Mouse (Mus musculus): ENCODE measurements around the gene Syt6. TPM values are rescaled to one million over a fixed set of nuclear protein-coding genes. Genes with fewer than 3 reads are reported as not detected.

The Syt6 gene
- polyA plus RNA-seq (2012; rRNA removed) = 0.06 and 0.09 TPM in 2 replicates

GRCm38 (mm10) chr3:103575156-103575892 lies at the start of gene Syt6:
Gene Syt6 (plus strand): TSS chr3:103575231.
- peaks cover 6% of the 10 kb centered on the region for H3K4me1 ChIP-seq (replicated peaks; ENCODE audit: control insufficient read depth, insufficient read depth, low read length)
- H3K4me3 ChIP-seq (ENCODE audit: control insufficient read depth, insufficient read depth, low read length) = peak within 1 kb of the TSS; percentile 15; the same call in 1 of the 2 replicates
- peaks cover 28% of the 10 kb centered on the region; the same call in 1 of the 2 replicates for H3K27me3 ChIP-seq (ENCODE audit: control insufficient read depth, insufficient read depth, low read length)
- no peak within 1 kb of the TSS for H3K27ac ChIP-seq (ENCODE audit: control insufficient read depth, insufficient read depth, low read length)
- no peak for DNase-seq
- TF ChIP-seq CTCF (IDR thresholded peaks at IDR 0.05; ENCODE audit: borderline replicate concordance, control insufficient read depth, extremely low read depth, insufficient read depth, low read length, poor library complexity) (no peak), POLR2A (IDR thresholded peaks at IDR 0.05; ENCODE audit: control insufficient read depth, extremely low read depth, insufficient read depth, low read length, poor library complexity) (no peak)
- whole genome bisulfite sequencing = 5% methylated on average over 44 of the region's 44 CpGs
- no peaks in the 10 kb centered on the region for H3K36me3 ChIP-seq (ENCODE audit: control insufficient read depth, insufficient read depth, low read length)

GRCm38 (mm10) chr3:103526201-103526704 lies 48.8 kb upstream of the Syt6 start:
- no peak for DNase-seq
- Histone ChIP-seq H3K27ac (ENCODE audit: control insufficient read depth, insufficient read depth, low read length) (no peak overlapping the region), H3K4me1 (replicated peaks; ENCODE audit: control insufficient read depth, insufficient read depth, low read length) (peaks cover 4% of the 10 kb centered on the region), H3K4me3 (ENCODE audit: control insufficient read depth, insufficient read depth, low read length) (no peak overlapping the region), H3K27me3 (ENCODE audit: control insufficient read depth, insufficient read depth, low read length) (no peaks in the 10 kb centered on the region), H3K36me3 (ENCODE audit: control insufficient read depth, insufficient read depth, low read length) (no peaks in the 10 kb centered on the region)
- TF ChIP-seq CTCF (IDR thresholded peaks at IDR 0.05; ENCODE audit: borderline replicate concordance, control insufficient read depth, extremely low read depth, insufficient read depth, low read length, poor library complexity) (no peak), POLR2A (IDR thresholded peaks at IDR 0.05; ENCODE audit: control insufficient read depth, extremely low read depth, insufficient read depth, low read length, poor library complexity) (no peak)
- WGBS = 95% methylated on average over 4 of the region's 4 CpGs

GRCm38 (mm10) chr3:103526864-103527263 lies 48.2 kb upstream of the Syt6 start:
- 9% methylated on average over 2 of the region's 2 CpGs for WGBS

GRCm38 (mm10) chr3:103534036-103534435 lies 41.0 kb upstream of the Syt6 start:
- 93% methylated on average over 9 of the region's 9 CpGs for WGBS

More at GRCm38 (mm10) chr3:103526864-103527263, 48.2 kb upstream of the Syt6 start:
- Histone ChIP-seq H3K36me3 (ENCODE audit: control insufficient read depth, insufficient read depth, low read length) (no peaks in the 10 kb centered on the region), H3K4me1 (replicated peaks; ENCODE audit: control insufficient read depth, insufficient read depth, low read length) (peaks cover 4% of the 10 kb centered on the region), H3K27me3 (ENCODE audit: control insufficient read depth, insufficient read depth, low read length) (no peaks in the 10 kb centered on the region), H3K4me3 (ENCODE audit: control insufficient read depth, insufficient read depth, low read length) (no peak overlapping the region), H3K27ac (ENCODE audit: control insufficient read depth, insufficient read depth, low read length) (no peak overlapping the region)
- TF ChIP-seq POLR2A (IDR thresholded peaks at IDR 0.05; ENCODE audit: control insufficient read depth, extremely low read depth, insufficient read depth, low read length, poor library complexity) = no peak
- TF ChIP-seq CTCF (IDR thresholded peaks at IDR 0.05; ENCODE audit: borderline replicate concordance, control insufficient read depth, extremely low read depth, insufficient read depth, low read length, poor library complexity) = no peak
- no peak for DNase-seq

GRCm38 (mm10) chr3:103535207-103535606 lies 39.8 kb upstream of the Syt6 start:
- Histone ChIP-seq H3K4me1 (replicated peaks; ENCODE audit: control insufficient read depth, insufficient read depth, low read length) (no peaks in the 10 kb centered on the region), H3K4me3 (ENCODE audit: control insufficient read depth, insufficient read depth, low read length) (no peak overlapping the region), H3K27ac (ENCODE audit: control insufficient read depth, insufficient read depth, low read length) (no peak overlapping the region), H3K36me3 (ENCODE audit: control insufficient read depth, insufficient read depth, low read length) (no peaks in the 10 kb centered on the region), H3K27me3 (ENCODE audit: control insufficient read depth, insufficient read depth, low read length) (no peaks in the 10 kb centered on the region)
- WGBS = 84% methylated on average over 5 of the region's 5 CpGs
- DNase-seq = no peak
- TF ChIP-seq POLR2A (IDR thresholded peaks at IDR 0.05; ENCODE audit: control insufficient read depth, extremely low read depth, insufficient read depth, low read length, poor library complexity) (no peak), CTCF (IDR thresholded peaks at IDR 0.05; ENCODE audit: borderline replicate concordance, control insufficient read depth, extremely low read depth, insufficient read depth, low read length, poor library complexity) (no peak)

More at GRCm38 (mm10) chr3:103534036-103534435, 41.0 kb upstream of the Syt6 start:
- TF ChIP-seq CTCF (IDR thresholded peaks at IDR 0.05; ENCODE audit: borderline replicate concordance, control insufficient read depth, extremely low read depth, insufficient read depth, low read length, poor library complexity) = no peak
- TF ChIP-seq POLR2A (IDR thresholded peaks at IDR 0.05; ENCODE audit: control insufficient read depth, extremely low read depth, insufficient read depth, low read length, poor library complexity) = no peak
- H3K27ac ChIP-seq (ENCODE audit: control insufficient read depth, insufficient read depth, low read length) = no peak overlapping the region
- no peak overlapping the region for H3K4me3 ChIP-seq (ENCODE audit: control insufficient read depth, insufficient read depth, low read length)
- H3K27me3 ChIP-seq (ENCODE audit: control insufficient read depth, insufficient read depth, low read length) = no peaks in the 10 kb centered on the region
- H3K36me3 ChIP-seq (ENCODE audit: control insufficient read depth, insufficient read depth, low read length) = no peaks in the 10 kb centered on the region
- H3K4me1 ChIP-seq (replicated peaks; ENCODE audit: control insufficient read depth, insufficient read depth, low read length) = no peaks in the 10 kb centered on the region
- DNase-seq = no peak

- DNase-seq = no peak
- Histone ChIP-seq H3K27me3 (ENCODE audit: control insufficient read depth, insufficient read depth, low read length) (no peaks in the 10 kb centered on the region), H3K36me3 (ENCODE audit: control insufficient read depth, insufficient read depth, low read length) (no peaks in the 10 kb centered on the region), H3K4me1 (replicated peaks; ENCODE audit: control insufficient read depth, insufficient read depth, low read length) (no peaks in the 10 kb centered on the region), H3K27ac (ENCODE audit: control insufficient read depth, insufficient read depth, low read length) (no peak overlapping the region), H3K4me3 (ENCODE audit: control insufficient read depth, insufficient read depth, low read length) (no peak overlapping the region)
- TF ChIP-seq POLR2A (IDR thresholded peaks at IDR 0.05; ENCODE audit: control insufficient read depth, extremely low read depth, insufficient read depth, low read length, poor library complexity) (no peak), CTCF (IDR thresholded peaks at IDR 0.05; ENCODE audit: borderline replicate concordance, control insufficient read depth, extremely low read depth, insufficient read depth, low read length, poor library complexity) (no peak)
- WGBS = 84% methylated on average over 7 of the region's 7 CpGs
Observed at GRCm38 (mm10) chr3:103539148-103539547, 35.9 kb upstream of the Syt6 start.
